Mouse (Mus musculus): Measurements from ENCODE around the gene Ugt1a5. TPM values are rescaled to one million over a fixed set of nuclear protein-coding genes. Genes with fewer than 3 reads are reported as not detected.
"Not testable (repeated sequence)": the region's sequence is repeated elsewhere in the genome, so short reads cannot be mapped to it uniquely, and the experiment has no call there.

The Ugt1a5 gene
- polyA plus RNA-seq, 1 experiment from 2014 or later: not detected

DNA sequence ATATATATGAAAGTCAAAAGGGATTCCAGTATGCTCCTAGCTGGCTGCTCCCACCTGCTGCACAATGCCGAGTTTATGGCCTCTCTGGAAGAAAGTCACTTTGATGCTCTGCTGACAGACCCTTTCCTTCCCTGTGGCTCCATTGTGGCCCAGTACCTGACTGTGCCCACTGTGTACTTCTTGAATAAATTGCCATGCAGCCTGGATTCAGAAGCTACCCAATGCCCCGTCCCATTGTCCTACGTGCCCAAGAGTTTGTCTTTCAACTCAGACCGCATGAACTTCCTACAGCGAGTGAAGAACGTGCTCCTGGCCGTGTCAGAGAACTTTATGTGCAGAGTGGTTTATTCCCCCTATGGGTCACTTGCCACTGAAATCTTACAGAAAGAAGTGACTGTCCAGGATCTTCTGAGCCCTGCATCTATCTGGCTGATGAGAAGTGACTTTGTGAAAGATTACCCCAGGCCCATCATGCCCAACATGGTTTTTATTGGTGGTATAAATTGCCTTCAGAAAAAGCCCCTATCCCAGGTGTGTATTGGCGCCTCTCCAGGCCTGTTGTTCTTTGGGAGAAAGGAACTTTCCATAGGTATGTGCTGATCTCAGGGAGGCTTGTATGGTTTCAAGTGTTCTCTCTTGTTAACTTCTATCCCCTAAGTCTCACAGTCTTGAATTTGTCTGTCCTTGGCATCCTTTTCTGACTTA lies 46.7 kb downstream of the Ugt1a5 start:
- no peaks in the 10 kb centered on the region for H3K79me2 ChIP-seq (ENCODE audit: inconsistent target)
- no peaks in the 10 kb centered on the region for H3K36me3 ChIP-seq (ENCODE audit: inconsistent target)
- H3K4me3 ChIP-seq (ENCODE audit: inconsistent target): no peak overlapping the region
- H3K27ac ChIP-seq: no peak overlapping the region
- WGBS (ENCODE audit: missing documents): 63% methylated on average over 8 of the region's 8 CpGs

DNA sequence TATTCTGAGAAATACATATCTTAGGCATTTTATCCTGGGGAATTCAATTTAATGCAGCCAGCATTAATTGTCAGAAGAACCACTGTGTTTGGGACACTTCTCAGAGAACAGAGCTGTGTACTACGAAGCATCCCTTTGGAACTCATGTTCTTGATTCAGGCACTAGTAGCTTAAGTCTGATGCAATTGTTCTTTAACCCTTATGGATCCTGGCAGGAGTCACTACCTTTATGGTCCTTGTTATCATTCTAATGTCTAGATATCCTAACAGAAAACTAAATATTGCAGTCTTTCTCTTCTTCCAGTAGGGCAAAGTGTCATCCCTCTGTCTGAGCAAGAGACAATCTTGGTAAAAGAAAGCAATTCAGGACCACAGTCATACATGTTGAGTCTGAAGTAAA lies 47.2 kb downstream of the Ugt1a5 start:
- H3K27ac ChIP-seq: no peak overlapping the region
- H3K36me3 ChIP-seq (ENCODE audit: inconsistent target): no peaks in the 10 kb centered on the region
- H3K79me2 ChIP-seq (ENCODE audit: inconsistent target): no peaks in the 10 kb centered on the region
- WGBS (ENCODE audit: missing documents): 75% methylated on average over 1 of the region's 1 CpGs
- no peak overlapping the region for H3K4me3 ChIP-seq (ENCODE audit: inconsistent target)

DNA sequence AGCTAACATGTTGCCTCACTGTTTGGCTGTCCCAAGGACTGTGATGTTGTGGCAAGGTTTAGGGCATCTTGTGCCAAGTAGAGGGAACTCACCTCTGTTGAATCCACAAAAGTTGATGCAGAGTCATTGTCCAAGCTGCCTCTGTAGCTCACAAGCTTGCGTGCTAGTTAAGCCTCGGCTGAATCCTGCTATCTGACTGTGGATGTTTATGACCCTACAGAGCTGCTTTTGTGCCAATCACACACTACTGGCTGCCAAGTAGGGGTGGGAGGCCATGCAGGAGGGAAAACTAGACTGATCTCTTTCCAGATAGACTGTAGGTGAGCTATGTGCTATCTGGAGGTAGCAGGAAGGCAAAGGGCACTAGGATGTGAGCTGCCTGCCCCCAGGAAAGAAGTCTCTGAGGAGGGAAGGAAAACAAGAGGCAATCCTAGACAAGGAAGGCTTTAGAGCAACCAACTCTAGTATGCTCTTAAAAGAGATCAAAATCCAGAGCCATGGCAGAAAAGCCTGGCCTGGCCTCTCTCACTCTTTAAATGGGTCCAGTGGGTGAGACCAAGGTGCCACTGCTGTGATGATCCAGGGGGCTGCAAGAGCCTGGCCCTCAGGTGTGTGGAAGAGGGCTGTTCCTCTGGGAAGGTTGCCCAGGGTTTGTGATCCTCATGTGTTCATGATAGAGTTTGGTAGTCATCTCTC lies 48.1 kb downstream of the Ugt1a5 start:
- no peak overlapping the region for H3K4me3 ChIP-seq (ENCODE audit: inconsistent target)
- no peaks in the 10 kb centered on the region for H3K36me3 ChIP-seq (ENCODE audit: inconsistent target)
- 81% methylated on average over 2 of the region's 2 CpGs for WGBS (ENCODE audit: missing documents)
- no peaks in the 10 kb centered on the region for H3K79me2 ChIP-seq (ENCODE audit: inconsistent target)
- H3K27ac ChIP-seq: no peak overlapping the region

DNA sequence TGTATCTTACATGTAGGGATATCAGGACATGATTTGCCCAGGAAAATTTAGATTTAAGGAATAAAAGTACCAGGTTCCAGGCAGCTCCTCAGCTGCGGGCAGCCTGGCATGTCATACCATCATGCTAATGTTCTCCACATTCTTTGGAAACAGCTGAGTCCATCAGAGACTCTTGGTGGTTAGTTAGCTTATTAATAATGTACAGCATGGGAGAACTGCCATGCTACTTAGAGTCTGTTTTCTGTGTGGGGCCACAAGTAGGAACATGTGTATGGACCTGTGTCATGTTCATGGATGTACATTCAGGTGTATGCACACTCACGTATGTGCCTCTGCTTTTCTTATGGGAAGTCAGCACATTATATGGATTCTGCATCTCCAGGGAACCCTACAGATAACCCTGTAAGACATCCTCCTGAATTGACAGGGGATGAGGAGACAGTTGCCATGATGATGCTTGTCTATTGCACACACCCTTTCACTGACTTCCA lies 48.7 kb downstream of the Ugt1a5 start:
- H3K4me3 ChIP-seq (ENCODE audit: inconsistent target): no peak overlapping the region
- H3K27ac ChIP-seq: no peak overlapping the region
- no peaks in the 10 kb centered on the region for H3K79me2 ChIP-seq (ENCODE audit: inconsistent target)
- H3K36me3 ChIP-seq (ENCODE audit: inconsistent target): no peaks in the 10 kb centered on the region
- 84% methylated on average over 2 of the region's 2 CpGs for WGBS (ENCODE audit: missing documents)

DNA sequence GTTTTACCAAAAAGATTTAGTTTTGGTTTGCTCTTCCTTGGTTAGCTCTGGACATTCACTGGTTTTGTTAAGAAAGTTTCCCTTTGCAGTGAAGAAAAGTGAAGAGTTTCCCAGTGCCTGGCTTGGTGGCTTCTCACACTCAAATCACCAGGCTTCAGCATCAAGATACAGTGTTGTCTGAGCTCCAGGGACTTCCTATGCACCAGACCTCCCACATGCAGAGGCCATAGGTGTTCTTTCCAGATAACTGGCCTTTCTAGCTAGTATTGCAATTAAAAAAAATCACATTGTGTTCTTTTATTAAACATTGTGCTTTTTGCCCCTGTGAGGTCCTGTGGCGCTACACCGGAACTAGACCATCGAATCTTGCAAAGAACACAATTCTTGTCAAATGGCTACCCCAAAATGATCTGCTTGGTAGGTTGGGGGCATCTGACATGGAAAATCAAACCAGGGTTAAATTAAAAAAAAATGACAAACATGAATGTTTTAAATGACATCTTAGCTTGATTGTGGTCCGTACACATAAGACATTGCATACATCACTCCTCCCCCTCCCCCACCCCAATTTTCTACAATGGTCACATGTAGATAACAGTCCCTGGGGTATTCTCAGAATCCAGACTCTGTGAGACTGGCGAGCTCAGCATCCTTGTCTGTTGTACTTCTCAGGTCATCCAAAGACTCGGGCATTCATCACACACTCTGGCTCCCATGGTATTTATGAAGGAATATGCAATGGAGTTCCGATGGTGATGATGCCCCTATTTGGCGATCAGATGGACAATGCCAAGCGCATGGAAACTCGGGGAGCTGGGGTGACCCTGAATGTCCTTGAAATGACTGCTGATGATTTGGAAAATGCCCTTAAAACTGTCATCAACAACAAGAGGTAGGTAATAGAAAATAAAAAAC lies 49.9 kb downstream of the Ugt1a5 start:
- Histone ChIP-seq H3K27ac (no peak overlapping the region), H3K79me2 (ENCODE audit: inconsistent target) (no peaks in the 10 kb centered on the region), H3K4me3 (ENCODE audit: inconsistent target) (no peak overlapping the region), H3K36me3 (ENCODE audit: inconsistent target) (no peaks in the 10 kb centered on the region)
- WGBS (ENCODE audit: missing documents): 70% methylated on average over 10 of the region's 10 CpGs

DNA sequence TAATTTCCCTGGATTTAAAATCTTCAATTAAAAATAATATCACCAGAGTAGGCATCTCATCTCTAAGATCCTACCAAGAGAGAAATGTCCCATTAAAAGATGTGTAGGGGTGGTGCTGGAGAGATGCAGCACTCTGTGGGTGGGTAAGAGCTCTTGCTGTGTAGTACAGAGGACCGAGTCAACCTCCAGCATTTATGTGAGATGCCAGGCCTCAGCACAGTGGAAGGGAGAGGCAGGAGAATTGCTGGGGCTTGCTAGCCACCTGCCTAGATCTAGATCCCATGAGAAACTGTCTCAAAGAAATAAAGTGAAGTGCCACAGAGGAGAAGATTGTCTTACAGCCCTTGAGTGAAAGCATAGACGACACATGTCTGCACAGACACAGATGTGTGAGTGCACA lies 50.7 kb downstream of the Ugt1a5 start:
- H3K4me3 ChIP-seq (ENCODE audit: inconsistent target): no peak overlapping the region
- 59% methylated on average over 2 of the region's 2 CpGs for WGBS (ENCODE audit: missing documents)
- H3K27ac ChIP-seq: no peak overlapping the region
- no peaks in the 10 kb centered on the region for H3K36me3 ChIP-seq (ENCODE audit: inconsistent target)
- H3K79me2 ChIP-seq (ENCODE audit: inconsistent target): no peaks in the 10 kb centered on the region

DNA sequence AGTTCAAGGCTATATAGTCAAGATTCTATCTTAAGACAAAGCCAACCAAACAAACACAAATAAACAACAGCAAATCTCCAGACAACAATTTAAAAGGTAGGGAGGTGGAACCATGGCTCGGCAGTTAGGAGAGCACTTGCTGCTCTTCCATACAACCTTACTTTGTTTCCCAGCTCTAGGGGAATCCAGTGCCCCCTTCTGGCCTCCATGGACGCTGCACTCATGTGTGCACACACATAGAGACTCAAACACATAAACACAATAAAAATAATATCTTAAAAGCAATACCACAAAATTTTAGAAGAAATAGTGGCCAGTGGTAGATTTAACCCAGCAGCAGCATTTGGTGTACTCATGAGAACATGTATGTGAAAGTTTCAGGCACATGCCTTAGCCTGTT lies 51.3 kb downstream of the Ugt1a5 start:
- Histone ChIP-seq H3K27ac (no peak overlapping the region), H3K4me3 (ENCODE audit: inconsistent target) (no peak overlapping the region), H3K36me3 (ENCODE audit: inconsistent target) (no peaks in the 10 kb centered on the region), H3K79me2 (ENCODE audit: inconsistent target) (no peaks in the 10 kb centered on the region)
- WGBS (ENCODE audit: missing documents): 72% methylated on average over 2 of the region's 2 CpGs

DNA sequence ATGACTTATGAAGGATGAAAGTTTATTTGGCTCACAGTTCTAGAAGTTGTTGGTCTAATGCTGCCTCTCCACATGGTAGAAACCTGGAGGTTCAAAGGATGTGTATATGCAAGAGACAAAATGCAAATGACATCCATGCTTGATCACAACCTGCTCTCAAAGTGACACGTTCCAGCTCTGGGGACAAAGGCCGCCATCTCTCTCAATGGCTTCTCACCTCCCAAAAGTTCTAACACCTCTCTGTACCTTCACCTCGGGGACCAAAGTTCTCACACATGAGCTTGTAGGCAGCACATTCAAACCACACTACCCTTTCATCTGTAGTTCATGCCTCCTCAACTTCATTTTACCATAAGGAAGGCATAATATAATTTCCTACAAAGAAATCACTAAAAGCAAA lies 51.8 kb downstream of the Ugt1a5 start:
- Histone ChIP-seq H3K36me3 (ENCODE audit: inconsistent target) (no peaks in the 10 kb centered on the region), H3K27ac (no peak overlapping the region), H3K4me3 (ENCODE audit: inconsistent target) (no peak overlapping the region), H3K79me2 (ENCODE audit: inconsistent target) (no peaks in the 10 kb centered on the region)
- 43% methylated on average over 3 of the region's 3 CpGs for WGBS (ENCODE audit: missing documents)

DNA sequence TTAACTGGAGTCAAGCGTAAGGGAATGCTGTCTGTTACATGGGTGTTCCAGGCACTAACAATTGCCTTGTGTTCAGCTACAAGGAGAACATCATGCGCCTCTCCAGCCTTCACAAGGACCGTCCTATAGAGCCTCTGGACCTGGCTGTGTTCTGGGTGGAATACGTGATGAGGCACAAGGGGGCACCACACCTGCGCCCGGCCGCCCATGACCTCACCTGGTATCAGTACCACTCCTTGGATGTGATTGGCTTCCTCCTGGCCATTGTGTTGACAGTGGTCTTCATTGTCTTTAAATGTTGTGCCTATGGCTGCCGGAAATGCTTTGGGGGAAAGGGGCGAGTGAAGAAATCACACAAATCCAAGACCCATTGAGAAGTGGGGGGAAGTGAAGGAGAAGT lies 52.2 kb downstream of the Ugt1a5 start:
- Histone ChIP-seq H3K27ac (no peak overlapping the region), H3K36me3 (ENCODE audit: inconsistent target) (no peaks in the 10 kb centered on the region), H3K4me3 (ENCODE audit: inconsistent target) (no peak overlapping the region), H3K79me2 (ENCODE audit: inconsistent target) (no peaks in the 10 kb centered on the region)
- 75% methylated on average over 9 of the region's 9 CpGs for WGBS (ENCODE audit: missing documents)

DNA sequence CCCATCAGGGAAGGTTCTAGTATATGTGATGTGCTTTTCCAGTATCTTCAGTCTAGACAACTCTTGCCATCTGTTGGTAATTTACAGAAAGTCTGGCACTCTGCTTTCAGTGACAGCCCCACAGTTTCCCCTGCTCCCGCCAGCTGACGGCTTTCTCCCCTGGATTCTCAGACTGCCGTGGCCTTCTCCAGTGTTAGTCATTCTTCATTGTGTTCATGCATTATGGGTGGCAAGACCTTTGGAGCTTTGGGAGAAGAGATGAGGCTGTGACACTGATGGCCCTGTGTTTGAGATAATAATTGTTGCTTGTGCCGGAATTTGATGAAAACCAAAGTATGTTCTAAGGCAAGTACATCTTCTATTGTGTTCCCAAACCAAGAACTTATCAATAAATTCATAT lies 52.8 kb downstream of the Ugt1a5 start:
- 54% methylated on average over 4 of the region's 4 CpGs for WGBS (ENCODE audit: missing documents)
- H3K79me2 ChIP-seq (ENCODE audit: inconsistent target): no peaks in the 10 kb centered on the region
- H3K4me3 ChIP-seq (ENCODE audit: inconsistent target): no peak overlapping the region
- no peak overlapping the region for H3K27ac ChIP-seq
- H3K36me3 ChIP-seq (ENCODE audit: inconsistent target): no peaks in the 10 kb centered on the region

DNA sequence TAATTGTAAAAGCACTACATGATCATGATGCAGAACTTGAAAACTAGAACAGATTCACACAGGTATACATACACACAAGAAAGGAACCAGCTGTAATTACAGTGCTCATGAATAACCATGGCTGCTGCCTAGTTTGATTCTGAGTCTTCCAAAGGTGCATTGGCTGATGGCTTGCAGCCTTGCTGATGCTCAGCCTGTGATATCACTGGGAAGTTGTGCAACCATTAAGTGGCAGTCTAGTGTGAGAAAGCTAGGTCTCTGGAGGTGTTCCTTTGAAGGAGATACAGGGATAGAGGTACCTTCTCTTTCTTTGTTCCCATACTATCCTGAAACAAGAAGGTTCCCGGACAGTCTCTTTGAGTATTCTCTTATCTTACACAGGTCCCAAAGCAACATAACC lies 53.2 kb downstream of the Ugt1a5 start:
- WGBS (ENCODE audit: missing documents): 19% methylated on average over 1 of the region's 1 CpGs
- H3K4me3 ChIP-seq (ENCODE audit: inconsistent target): no peak overlapping the region
- H3K36me3 ChIP-seq (ENCODE audit: inconsistent target): no peaks in the 10 kb centered on the region
- H3K27ac ChIP-seq: no peak overlapping the region
- H3K79me2 ChIP-seq (ENCODE audit: inconsistent target): no peaks in the 10 kb centered on the region

DNA sequence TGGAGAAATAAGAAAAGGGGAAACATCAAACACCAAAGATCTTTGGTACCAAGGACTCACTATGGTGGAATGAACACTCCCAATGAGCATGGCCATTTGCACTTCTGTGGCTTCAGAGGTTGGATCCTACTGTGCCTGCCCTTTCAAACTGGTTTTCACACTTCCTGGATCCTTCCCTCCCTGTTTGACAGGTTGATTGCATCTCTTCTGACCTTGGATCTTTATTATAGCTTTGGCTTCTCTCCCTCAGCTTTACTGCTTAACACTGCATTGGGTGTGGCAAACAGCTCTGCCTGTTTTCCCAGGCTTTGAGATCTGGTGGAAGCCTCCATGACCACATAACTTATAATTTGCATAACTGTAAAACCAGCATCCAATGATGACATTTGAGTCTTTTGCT lies 54.5 kb downstream of the Ugt1a5 start:
- no peak overlapping the region for H3K4me3 ChIP-seq (ENCODE audit: inconsistent target)
- H3K27ac ChIP-seq: no peak overlapping the region
- no peaks in the 10 kb centered on the region for H3K36me3 ChIP-seq (ENCODE audit: inconsistent target)
- H3K79me2 ChIP-seq (ENCODE audit: inconsistent target): no peaks in the 10 kb centered on the region

DNA sequence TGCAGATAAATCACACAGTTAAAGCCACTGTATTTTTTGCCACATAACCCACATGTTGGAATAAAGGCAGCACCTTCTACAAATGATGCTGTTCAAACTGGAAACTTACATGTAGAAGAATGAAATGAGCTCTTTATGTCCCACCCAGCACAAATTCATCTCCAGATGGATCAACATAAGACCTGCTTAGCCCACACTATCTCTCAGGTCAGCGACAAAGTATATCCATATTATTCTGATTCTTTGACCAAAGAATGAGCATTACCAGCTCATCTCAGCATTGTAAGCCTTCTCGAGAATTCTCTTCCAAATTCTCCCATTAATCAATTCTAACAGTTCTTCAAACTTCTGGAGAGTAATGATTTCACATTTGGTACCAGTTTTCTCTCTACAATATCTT lies 56.4 kb downstream of the Ugt1a5 start:
- Histone ChIP-seq H3K79me2 (ENCODE audit: inconsistent target) (no peaks in the 10 kb centered on the region), H3K4me3 (ENCODE audit: inconsistent target) (no peak overlapping the region), H3K36me3 (ENCODE audit: inconsistent target) (no peaks in the 10 kb centered on the region), H3K27ac (no peak overlapping the region)
- WGBS (ENCODE audit: missing documents): 54% methylated on average over 2 of the region's 2 CpGs

DNA sequence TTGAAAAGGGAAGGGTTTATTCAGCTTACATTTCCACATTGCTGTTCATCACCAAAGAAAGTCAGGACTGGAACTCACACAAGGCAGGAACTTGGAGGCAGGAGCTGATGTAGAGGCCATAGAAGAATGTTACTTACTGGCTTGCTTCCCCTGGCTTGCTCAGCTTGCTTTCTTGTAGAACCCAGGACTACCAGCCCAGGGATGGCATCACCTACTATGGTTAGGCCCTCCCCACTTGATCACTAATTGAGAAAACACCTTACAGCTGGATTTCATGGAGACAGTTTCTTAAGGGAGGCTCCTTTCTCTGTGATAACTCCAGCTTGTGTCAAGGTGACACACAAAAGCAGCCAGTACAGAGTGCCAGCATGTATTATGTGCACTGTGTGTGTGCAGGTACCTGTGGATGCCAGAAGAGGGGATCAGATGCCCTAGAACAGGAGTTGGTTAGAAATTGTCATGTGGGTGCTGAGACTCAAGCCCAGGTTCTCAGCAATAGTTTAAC lies 57.3 kb downstream of the Ugt1a5 start:
- H3K27ac ChIP-seq; H3K36me3 ChIP-seq (ENCODE audit: inconsistent target); H3K79me2 ChIP-seq (ENCODE audit: inconsistent target); H3K4me3 ChIP-seq (ENCODE audit: inconsistent target): not testable (repeated sequence)

DNA sequence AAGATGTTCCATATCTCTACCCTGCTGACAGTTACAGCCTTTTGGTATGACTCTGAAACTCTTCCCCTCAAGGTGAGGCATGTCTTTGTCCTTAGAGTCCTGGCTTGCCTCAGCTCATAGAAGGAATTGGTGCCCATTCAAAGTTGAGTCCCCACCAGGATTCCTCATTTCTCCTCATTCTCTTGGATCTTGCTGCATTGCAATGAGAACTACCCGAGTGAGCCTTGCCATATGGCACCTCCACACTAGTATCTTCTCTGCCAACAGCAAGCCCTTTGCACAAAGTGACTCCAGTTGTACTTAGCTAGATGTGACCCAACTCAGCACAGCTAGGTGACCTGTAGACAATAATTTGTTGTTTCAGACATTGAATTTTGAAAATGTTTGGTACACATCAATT lies 57.8 kb downstream of the Ugt1a5 start:
- WGBS (ENCODE audit: missing documents): 50% methylated on average over 1 of the region's 1 CpGs
- Histone ChIP-seq H3K27ac (no peak overlapping the region), H3K36me3 (ENCODE audit: inconsistent target) (no peaks in the 10 kb centered on the region), H3K79me2 (ENCODE audit: inconsistent target) (no peaks in the 10 kb centered on the region), H3K4me3 (ENCODE audit: inconsistent target) (no peak overlapping the region)

All from macrophage (primary cell).